Mouse (Mus musculus) spleen, adult 18-20 months (tissue): ENCODE results near the gene Scarb1.

ENCODE experiments used
- DNase-seq, 2 experiments: peaks; one replicate each; pipeline ENCODE4 v3.0.0; 2022; ENCODE audit warnings: mixed read lengths in 2 of 2

Scarb1 gene

GRCm38 (mm10) chr5:125232443-125232979 is 108.4 kb downstream of the Scarb1 start:
- DNase-seq: no peak

DNA sequence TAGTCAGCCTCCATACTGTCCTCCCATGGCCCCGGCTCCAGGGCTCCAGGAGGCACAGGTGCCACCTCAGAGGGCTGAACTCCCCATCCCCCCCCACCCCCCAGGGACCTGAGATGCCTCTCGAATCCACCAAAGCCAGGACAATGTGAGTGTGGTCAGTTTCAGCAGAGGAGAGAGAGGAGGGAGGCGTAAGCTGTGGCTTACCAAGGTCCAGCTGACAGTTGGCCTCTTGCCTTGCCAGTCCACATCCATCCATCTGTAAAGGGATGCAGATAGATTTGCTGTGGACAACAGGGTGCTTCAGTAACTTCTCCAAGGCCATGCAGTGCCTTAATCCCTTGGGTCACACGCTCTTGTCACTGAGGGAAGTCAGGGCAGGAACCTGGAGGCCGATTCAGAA is 110.4 kb downstream of the Scarb1 start:
- no peak for DNase-seq

- no peak for DNase-seq
Observed at GRCm38 (mm10) chr5:125229097-125229496, 111.8 kb downstream of the Scarb1 start.

GRCm38 (mm10) chr5:125227699-125228098 is 113.2 kb downstream of the Scarb1 start:
- no peak for DNase-seq
